9 mouse cellular contexts compared by ENCODE assay signal in the genomic region with DNA sequence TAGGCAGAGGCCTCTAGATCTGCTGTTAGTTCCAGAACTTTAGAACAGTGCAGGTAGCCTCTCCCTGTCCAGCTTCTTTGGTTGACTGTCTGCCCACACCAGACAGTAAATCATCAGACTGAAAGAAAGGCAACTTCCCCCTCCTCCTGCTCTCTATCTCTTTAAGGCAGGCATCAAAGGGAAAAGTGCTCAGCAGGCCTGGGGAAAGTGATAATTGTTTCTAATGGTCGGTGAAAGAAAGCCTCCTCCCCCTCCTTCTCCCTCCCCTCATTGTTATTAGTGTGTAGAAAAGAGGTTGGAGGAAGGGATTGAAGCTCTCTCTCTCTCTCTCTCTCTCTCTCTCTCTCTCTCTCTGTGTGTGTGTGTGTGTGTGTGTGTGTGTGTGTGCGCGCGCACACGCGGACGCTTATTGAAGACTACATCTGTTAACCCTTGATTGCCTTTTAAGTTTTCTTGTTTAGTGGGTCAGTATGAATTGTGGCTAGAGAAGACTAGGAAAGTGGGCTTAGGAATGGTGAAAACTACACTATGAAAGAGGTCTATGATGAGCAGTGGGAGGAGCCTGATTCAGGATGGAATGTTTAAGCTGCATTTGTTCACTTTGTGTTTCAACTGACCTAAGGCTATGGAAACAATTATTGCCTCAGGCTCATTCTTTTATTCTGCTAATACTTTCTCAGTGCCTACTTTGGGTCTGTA.
DNase-seq lines count a peak whose midpoint lies in the region; ATAC-seq lines count a peak whose summit lies in the region.
"Had no signal": no experiment of that assay in that cellular context is flagged by ENCODE, and none has a peak within 500 bp of the region (broad histone marks: within the 10 kb centered on the region; RNA-seq: fewer than 3 reads in every experiment).

No protein-coding gene starts in this region.

- no peaks in the 10 kb centered on the region for H3K27me3 ChIP-seq in heart, embryonic 13.5 days (replicated peaks)
- no peaks in the 10 kb centered on the region for H3K27me3 ChIP-seq in forebrain, embryonic 12.5 days
- H3K27me3 ChIP-seq in liver, embryonic 13.5 days, result no peaks in the 10 kb centered on the region
- H3K27me3 ChIP-seq in neural tube, embryonic 13.5 days, result no peaks in the 10 kb centered on the region

- 11% methylated on average over 7 of the region's 7 CpGs for WGBS in heart, embryonic 13.5 days
- WGBS in forebrain, embryonic 12.5 days, result 2% methylated on average over 7 of the region's 7 CpGs
- 3% methylated on average over 7 of the region's 7 CpGs for WGBS in liver, embryonic 13.5 days (ENCODE audit: insufficient replicate concordance)
- WGBS in neural tube, embryonic 13.5 days, result 0% methylated on average over 7 of the region's 7 CpGs

- H3K4me2 ChIP-seq in heart, embryonic 13.5 days, result peak overlapping the region; percentile 11; the same call in 1 of the 2 replicates
- H3K4me2 ChIP-seq in forebrain, embryonic 12.5 days, result no peak overlapping the region
- H3K4me2 ChIP-seq in liver, embryonic 13.5 days, result 0 out of 2 replicates have a peak overlapping the region, but pooled peaks have one; percentile 13
- H3K4me2 ChIP-seq in neural tube, embryonic 13.5 days, result no peak overlapping the region

- DNase-seq in heart, postnatal 4 days, result no peak
- DNase-seq in liver, embryonic 13.5 days, result peak; percentile 24
- DNase-seq in layer of hippocampus, postnatal 14 days (ENCODE audit: low spot score in 2 of 2), result no peak
- DNase-seq in thymus, postnatal 14 days, result no peak
- DNase-seq in spleen, postnatal 14 days (ENCODE audit: low spot score in 2 of 2), result no peak
- DNase-seq: lung, postnatal 10 days had no signal

- no peak overlapping the region for H3K9ac ChIP-seq in heart, embryonic 13.5 days
- no peak overlapping the region for H3K9ac ChIP-seq in forebrain, embryonic 12.5 days
- H3K9ac ChIP-seq in liver, embryonic 13.5 days, result no peak overlapping the region
- H3K9ac ChIP-seq in neural tube, embryonic 13.5 days, result no peak overlapping the region

- H3K9me3 ChIP-seq in heart, embryonic 13.5 days, result no peaks in the 10 kb centered on the region
- no peaks in the 10 kb centered on the region for H3K9me3 ChIP-seq in forebrain, embryonic 12.5 days
- no peaks in the 10 kb centered on the region for H3K9me3 ChIP-seq in liver, embryonic 13.5 days (replicated peaks)
- no peaks in the 10 kb centered on the region for H3K9me3 ChIP-seq in neural tube, embryonic 13.5 days

- H3K4me3 ChIP-seq in heart, embryonic 13.5 days, result no peak overlapping the region
- no peak overlapping the region for H3K4me3 ChIP-seq in forebrain, embryonic 12.5 days (replicated peaks)
- H3K4me3 ChIP-seq in liver, embryonic 13.5 days (replicated peaks), result no peak overlapping the region
- H3K4me3 ChIP-seq in neural tube, embryonic 13.5 days, result no peak overlapping the region

- H3K36me3 ChIP-seq in heart, embryonic 13.5 days, result no peaks in the 10 kb centered on the region
- no peaks in the 10 kb centered on the region for H3K36me3 ChIP-seq in forebrain, embryonic 12.5 days (replicated peaks)
- no peaks in the 10 kb centered on the region for H3K36me3 ChIP-seq in liver, embryonic 13.5 days
- no peaks in the 10 kb centered on the region for H3K36me3 ChIP-seq in neural tube, embryonic 13.5 days

- peaks cover 22% of the 10 kb centered on the region for H3K4me1 ChIP-seq in heart, embryonic 13.5 days
- peaks cover 28% of the 10 kb centered on the region for H3K4me1 ChIP-seq in forebrain, embryonic 12.5 days
- peaks cover 34% of the 10 kb centered on the region for H3K4me1 ChIP-seq in liver, embryonic 13.5 days (replicated peaks)
- peaks cover 19% of the 10 kb centered on the region for H3K4me1 ChIP-seq in neural tube, embryonic 13.5 days (replicated peaks)

- H3K27ac ChIP-seq in heart, embryonic 13.5 days (replicated peaks), result no peak overlapping the region
- peak overlapping the region; percentile 65 for H3K27ac ChIP-seq in forebrain, embryonic 12.5 days
- H3K27ac ChIP-seq in liver, embryonic 13.5 days, result no peak overlapping the region
- no peak overlapping the region for H3K27ac ChIP-seq in neural tube, embryonic 13.5 days (replicated peaks)

- no peak for ATAC-seq in heart, embryonic 13.5 days (ENCODE audit: extremely low read depth, insufficient number of reproducible peaks, low FRiP score, low TSS enrichment)
- peak; percentile 63 for ATAC-seq in forebrain, embryonic 12.5 days (ENCODE audit: low FRiP score)
- ATAC-seq in liver, embryonic 13.5 days (ENCODE audit: low read depth), result peak; percentile 84
- peak; percentile 56; the same call in 1 of the 2 replicates for ATAC-seq in neural tube, embryonic 13.5 days (ENCODE audit: low read depth)

Comparison
In these comparisons a context has a peak if more than half of its experiments do, and no peak if none do; other contexts are left out.
1. H3K4me2 ChIP-seq: peak in heart, embryonic 13.5 days (single experiment) and liver, embryonic 13.5 days (single experiment); none in forebrain, embryonic 12.5 days (single experiment) and neural tube, embryonic 13.5 days (single experiment).